Mouse (Mus musculus): ENCODE results near the gene Mylk2.

Mylk2 gene

DNA sequence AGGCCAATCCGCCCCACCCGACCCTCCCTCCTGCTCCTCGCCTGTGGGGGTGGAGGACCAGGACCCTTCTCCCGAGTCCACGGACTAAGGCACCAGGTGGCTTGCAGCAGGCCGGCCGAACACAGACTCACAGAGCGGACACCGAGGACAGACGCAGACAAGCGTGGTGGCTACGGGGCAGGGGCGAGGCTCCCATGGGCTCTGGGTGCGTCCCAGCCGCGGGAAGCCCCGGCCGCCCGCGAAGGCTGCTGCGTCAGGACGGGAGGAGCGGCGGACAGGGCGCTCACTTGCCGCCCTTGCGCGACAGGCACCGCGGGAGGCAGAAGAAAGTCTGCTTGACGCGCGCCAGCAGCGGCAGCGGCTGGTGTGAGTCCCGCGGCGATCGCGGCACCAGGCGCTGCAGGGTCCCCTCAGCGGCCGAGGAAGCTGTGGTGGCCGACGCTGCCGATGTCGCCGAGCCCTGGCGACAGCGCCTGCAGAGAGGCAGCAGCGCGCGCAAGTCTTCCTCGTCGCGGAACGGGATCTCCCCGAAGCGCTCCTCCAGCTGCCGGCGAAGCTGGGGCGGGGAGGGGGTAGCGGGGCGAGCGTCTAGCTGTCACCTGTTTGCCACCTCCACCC lies 31.9 kb downstream of the Mylk2 start:
- DNase-seq (ENCODE audit: inconsistent age in 2 of 2, low spot score in 1 of 2) = peak in 1 of 2 experiments; percentile 62

DNA sequence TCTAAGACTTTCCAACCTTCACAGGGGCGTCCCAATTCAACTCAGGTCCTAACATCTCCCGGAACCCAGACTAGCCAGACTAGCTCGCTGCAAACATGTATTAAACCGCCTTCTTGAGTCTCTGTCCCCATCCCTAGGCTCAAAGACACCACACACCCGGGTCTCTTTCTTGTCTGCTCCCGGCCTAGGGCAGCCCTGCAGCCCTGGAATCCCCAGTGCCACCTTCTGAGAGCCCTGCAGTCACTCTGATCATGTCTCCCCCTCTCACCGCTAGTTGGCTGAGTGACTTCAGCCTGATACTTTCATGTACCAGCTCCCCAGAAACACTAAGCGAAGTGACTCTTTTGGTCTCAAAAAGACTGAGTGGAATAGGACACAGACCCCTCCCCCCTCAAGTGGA lies 32.4 kb downstream of the Mylk2 start:
- no peak for DNase-seq (ENCODE audit: inconsistent age in 2 of 2, low spot score in 1 of 2)

DNA sequence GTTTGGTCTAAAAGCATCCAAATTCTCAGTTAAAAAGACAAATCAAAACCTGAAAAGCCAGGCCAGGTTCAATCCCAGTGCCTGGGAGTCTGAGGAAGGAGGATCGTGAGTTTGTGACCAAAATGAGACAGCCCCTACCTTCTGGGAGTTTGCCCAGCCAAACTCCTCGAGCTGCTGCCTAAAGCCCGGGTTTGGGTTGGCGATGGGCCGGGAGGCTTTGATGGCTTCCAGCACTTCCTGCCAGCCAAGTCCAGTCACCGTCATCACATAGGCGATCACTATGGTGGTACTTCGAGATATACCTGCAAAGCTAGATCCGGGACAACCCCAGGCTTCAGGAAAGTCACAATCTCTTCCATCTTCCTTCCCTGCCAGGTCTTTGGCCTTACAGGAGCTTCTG lies 32.9 kb downstream of the Mylk2 start:
- DNase-seq (ENCODE audit: inconsistent age in 2 of 2, low spot score in 1 of 2) = no peak

DNA sequence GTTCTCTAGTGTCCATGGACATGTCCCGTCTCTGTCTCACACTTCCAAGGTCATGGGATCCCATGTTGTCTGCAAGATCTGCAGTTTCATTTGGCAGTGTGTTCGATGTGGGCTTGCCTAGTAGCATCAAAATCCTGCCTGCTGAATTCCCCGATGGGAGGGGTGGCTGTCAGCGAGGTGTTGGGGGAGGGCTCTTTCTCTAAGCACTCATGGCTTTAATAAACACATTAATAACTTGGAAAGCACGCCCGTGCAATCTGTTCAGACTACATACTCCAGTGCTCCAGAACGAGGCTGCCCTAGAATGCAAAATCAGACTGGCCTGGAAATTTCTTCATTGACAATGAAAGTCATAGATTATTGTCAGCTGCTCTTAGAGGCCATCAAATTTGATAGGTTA lies 35.9 kb downstream of the Mylk2 start:
- no peak for DNase-seq (ENCODE audit: inconsistent age in 2 of 2, low spot score in 1 of 2)

DNA sequence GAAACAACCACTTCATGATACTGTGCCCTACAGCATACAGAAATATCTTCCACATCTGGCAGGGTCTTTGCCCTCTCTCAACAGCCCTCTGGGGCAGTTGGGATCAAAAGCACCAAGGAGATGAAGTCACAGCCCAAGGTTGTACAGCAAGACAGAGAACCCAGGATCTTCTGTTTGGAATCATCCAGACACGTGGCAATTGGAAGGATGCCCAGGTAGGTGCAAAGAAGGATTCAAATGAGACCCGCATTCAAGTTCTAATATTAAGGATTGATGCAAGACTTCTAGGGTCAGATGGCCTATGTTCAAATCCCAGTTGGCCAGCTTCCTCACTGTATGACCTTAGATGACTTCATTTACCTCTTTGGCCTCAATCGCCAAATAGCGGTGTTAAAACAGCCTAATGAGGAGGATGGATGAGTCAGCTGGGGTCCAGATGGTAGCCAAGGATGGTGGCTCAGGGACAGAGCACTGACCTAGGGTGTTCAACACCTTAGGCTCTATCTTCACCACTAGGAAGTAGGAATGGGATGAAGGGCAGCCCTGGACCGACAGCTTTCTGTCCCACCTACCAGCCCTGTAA lies 37.4 kb downstream of the Mylk2 start:
- peak in 1 of 2 experiments; percentile 18 for DNase-seq (ENCODE audit: inconsistent age in 2 of 2, low spot score in 1 of 2)

DNA sequence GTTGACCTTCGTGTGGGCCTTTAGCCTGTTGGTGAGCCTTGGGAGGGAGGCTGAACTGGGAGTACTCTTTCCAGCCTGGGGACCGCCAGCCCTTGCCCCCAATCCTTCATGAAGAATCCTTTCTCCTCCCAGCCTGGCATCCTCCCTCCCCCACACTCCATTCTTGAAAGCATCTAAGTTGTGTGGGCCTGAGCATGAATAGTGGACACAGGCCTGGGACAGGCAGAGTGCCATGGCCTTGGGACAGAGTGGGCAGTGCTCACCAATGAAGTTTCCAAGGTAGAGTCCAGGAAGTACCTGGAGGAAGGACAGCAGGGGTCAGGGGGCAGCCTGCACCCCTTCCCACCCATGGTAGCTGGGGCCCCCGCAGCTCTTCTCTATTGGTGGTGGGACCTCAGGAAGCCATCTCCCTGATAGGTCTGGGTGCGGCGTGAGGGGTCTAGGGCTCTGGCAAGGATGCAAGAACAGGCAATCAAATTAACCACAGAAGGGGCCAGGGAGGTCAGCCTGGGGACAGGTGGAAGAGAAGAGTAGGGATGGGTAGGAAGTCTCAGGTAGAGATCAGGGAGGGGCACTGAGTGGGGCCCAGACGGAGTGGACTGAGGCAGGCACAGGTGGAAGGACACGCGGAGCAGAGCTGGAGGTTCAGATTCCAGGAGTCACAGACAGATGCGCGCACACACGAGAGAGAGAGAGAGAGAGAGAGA lies 39.4 kb downstream of the Mylk2 start:
- no peak for DNase-seq (ENCODE audit: inconsistent age in 2 of 2, low spot score in 1 of 2)

DNA sequence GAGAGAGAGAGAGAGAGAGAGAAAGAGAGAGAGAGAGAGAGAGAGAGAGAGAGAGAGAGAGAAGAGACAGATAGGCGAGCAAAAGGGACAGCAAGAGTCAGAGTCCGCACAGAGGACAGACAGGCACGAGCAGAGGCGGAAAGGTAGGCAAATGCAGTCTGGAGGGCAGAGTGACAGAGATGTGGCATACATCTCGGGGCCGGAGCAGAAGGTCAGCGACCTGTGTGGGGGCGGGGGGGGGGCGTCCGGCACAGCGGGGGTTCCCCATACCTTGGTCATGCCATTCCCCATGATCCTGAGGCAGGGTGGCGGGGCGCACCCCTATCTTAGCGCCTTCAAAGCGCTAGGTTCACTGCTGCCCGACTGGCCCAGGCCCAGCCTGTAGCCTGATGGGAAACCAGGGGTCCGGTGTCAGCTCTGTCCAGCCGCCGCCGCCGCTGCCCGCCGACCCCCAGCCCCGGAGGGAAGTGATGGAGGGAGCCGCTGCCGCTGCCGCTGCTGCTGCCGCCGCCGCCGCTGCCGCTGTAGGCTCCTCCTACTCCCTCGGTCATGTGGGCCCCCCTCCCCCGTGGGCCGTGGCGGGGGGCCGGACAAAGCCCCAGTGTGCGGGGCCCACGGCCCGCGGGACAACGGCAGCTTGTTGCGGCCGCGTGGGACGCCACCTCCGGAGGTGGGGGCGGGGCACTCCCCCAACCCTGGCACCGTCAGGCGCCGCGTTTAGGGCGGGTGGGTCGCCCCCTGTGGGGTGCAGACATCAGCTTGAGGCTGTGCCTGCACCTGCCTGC lies 40.1 kb downstream of the Mylk2 start, which contains the start of gene Dusp15:
Dusp15 (minus strand) TSS at position 634 of the 785 bp plus-strand sequence.
- peak; percentile 42 to 68 for DNase-seq (ENCODE audit: inconsistent age in 2 of 2, low spot score in 1 of 2)

DNA sequence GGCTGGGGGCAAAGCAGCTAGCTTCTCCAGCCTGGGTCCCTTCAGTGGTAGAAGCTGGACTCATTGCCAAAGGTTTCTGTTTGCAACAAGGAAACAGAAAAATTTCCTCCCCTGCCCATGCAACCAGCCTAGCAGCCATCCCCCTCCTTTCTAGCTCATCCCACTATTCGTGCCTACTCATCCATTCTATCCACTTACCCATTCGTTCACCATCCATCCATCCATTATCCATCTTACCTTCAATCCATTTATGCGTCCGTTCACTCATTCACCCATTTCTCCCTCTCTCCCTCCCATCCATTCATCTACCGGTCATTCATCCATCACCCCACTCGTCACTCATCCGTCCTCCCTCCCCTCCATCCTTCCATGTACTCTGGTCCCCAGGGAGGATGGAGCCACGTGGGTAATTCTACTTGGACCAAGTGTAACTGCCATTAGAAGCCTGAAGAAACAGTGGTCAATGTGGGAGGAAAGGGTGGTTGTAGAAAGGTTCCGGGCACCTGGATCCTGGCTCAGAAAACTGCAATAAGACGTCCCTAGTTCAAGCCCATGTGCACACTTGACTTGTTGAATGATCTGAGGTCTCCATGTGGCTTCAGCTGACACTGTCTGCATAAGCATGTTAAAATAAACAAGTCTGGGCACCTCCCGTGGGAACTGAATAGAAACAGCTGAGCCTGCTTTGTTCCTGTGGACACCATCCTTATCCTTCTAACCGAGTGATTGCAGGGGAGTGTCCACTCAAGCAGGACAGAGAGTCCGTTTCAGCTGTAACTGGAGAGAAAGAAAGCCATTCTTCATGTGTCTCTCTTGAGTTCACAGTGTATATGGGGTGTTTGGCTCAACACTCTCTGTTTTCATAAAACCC lies 40.9 kb downstream of the Mylk2 start:
- no peak for DNase-seq (ENCODE audit: inconsistent age in 2 of 2, low spot score in 1 of 2)

DNA sequence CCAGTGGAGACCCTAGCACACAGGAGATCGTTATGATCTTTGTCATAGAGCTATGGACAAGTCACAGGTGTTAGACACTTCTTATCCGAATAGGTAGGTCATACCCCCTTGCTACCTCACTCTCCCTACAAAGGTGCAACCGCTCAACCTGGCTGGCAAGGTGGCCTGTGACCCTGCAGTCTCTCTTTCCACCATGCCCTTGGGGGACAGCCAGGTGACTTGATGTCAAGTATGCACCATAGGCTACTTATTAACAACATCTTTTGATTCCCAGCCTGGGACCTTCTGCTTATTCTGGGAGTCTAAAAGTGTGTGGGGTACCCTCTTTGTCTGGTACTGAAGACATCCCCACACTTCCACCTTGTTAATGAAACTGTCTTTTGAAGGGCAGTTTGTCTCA lies 47.0 kb downstream of the Mylk2 start:
- no peak for DNase-seq (ENCODE audit: inconsistent age in 2 of 2, low spot score in 1 of 2)

DNA sequence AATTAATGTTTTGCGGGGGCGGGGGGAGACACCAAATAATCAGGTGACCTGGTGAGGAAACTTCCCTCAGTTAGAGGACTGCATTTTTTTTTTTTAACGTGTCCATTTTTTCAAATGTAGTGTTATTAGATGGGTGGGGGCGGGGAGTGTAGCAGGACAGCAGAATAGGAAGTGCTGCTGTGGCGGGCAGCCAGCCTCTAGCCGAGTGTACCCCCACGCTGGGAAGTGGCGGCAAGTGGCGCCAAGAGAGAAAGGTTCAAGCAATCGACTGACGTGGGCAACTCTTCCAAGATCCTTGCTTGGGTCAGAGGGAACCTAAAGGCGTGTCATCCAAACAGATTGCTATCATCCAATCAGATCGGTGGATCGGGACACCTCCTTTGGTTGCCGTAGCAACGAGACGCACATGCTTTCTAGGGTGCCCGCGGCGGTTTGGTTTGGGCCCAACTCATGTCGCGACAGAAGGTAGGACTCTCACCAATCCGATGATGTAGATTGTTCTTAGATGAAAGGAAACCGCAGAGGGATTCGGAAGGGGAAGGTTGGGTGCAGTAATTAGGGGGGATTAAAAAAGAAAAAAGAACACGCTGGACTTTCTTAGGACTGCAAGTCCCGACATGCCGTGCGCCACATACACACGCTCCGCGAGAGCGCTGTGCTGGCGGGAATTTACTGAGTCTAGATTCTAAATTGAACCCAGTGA lies 51.1 kb downstream of the Mylk2 start, which contains the start of gene Ttll9:
Ttll9 (plus strand) TSS at position 395 of the 703 bp plus-strand sequence.
- DNase-seq (ENCODE audit: inconsistent age in 2 of 2, low spot score in 1 of 2) = peak; percentile 85 to 96

DNA sequence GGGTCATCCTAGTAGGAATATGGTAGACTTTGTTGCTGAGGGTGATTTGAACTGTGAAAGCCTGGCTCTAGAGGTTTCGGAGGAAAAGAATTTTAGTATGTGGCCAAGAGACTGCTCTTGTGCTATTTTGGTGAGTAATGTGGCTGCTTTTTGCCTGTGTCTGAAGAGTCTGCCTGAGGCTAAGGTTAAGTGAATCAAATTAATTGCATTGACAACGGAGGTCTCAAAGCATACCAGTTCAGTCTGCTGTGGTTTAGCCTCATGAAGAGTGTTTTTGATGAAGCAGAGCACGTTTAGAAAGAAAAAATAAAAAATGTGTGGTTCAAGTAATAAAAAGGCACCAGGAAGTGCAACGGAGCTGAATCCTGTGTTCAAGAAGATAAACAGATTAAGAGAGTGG lies 54.4 kb downstream of the Mylk2 start:
- DNase-seq (ENCODE audit: inconsistent age in 2 of 2, low spot score in 1 of 2) = no peak
